ENCODE assay signal across 8 mouse cellular contexts in the genomic region with DNA sequence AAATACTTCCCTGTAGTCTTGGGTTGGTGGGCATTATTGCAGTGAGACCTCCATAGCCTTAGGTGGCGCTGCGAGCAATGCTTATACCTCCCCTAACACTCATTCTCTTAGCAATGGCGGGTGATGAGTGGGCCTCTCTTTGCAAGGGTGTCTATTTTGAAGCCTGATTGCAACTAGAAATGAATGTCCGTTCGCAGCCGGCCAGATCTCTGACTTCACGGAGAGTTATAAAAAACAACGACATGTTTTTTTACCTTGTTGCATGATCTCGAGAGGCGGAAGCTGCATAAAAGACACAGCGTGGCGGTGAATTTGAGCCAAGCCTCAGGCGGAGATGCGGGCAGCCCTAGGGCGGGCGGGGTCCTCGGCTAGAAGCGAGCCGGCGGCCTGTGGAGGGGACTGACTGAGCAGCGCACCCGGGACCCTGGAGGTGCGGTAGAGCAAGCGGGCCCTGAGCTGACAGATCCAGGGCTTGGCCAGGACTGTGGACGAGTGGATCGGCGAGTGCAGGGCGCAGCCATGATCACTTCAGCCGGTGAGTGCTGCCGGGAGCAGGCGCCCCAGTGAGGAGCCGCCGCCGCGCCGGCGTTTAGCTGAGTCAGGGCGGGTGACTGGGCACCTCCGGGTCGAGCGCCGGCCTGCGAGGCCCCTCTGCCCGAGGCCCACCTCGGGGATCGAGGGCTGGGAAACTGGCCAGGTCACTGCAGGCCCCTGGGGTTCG. TPM values are rescaled to one million over a fixed set of nuclear protein-coding genes. Genes with fewer than 3 reads are reported as not detected.
DNase-seq lines count a peak whose midpoint lies in the region; ATAC-seq and TF ChIP-seq lines count a peak whose summit lies in the region.

TSS of gene Psmd1 (plus strand) at position 117 of the 721 bp plus-strand sequence.

- peak within 1 kb of the TSS; percentile 99 for H3K4me3 ChIP-seq in bone marrow, adult 2 months (replicated peaks; ENCODE audit: control insufficient read depth, low read depth, low read length)
- peak within 1 kb of the TSS; percentile 95 for H3K4me3 ChIP-seq in embryonic facial prominence, embryonic 15.5 days (replicated peaks)
- H3K4me3 ChIP-seq in limb, embryonic 14.5 days (replicated peaks; ENCODE audit: low read length) = peak within 1 kb of the TSS; percentile 98
- peak within 1 kb of the TSS; percentile 84 for H3K4me3 ChIP-seq in midbrain, postnatal 0 days (ENCODE audit: low read depth, low read length)

- peaks cover 3% of the 10 kb centered on the region; the same call in 1 of the 2 replicates for H3K4me1 ChIP-seq in bone marrow, adult 2 months (ENCODE audit: control insufficient read depth, insufficient read depth, low read length)
- peaks cover 9% of the 10 kb centered on the region for H3K4me1 ChIP-seq in embryonic facial prominence, embryonic 15.5 days
- peaks cover 11% of the 10 kb centered on the region for H3K4me1 ChIP-seq in limb, embryonic 14.5 days (ENCODE audit: control insufficient read depth, insufficient read depth, low read length)
- peaks cover 4% of the 10 kb centered on the region for H3K4me1 ChIP-seq in midbrain, postnatal 0 days (ENCODE audit: insufficient read depth, low read length)

- H3K9me3 ChIP-seq in embryonic facial prominence, embryonic 15.5 days (replicated peaks) = no peaks in the 10 kb centered on the region
- no peaks in the 10 kb centered on the region for H3K9me3 ChIP-seq in limb, embryonic 14.5 days (ENCODE audit: control insufficient read depth, low read length)
- no peaks in the 10 kb centered on the region for H3K9me3 ChIP-seq in midbrain, postnatal 0 days (ENCODE audit: low read length)

- TF ChIP-seq CTCF in bone marrow, adult 2 months (IDR thresholded peaks at IDR 0.05; ENCODE audit: control insufficient read depth, insufficient read depth, low read length) = peak; percentile 86
- TF ChIP-seq CTCF in midbrain, postnatal 0 days (IDR thresholded peaks at IDR 0.05) = peak; percentile 94

- WGBS in bone marrow, adult 2 months = under 1% methylated on average over 47 of the region's 47 CpGs
- WGBS in embryonic facial prominence, embryonic 15.5 days = under 1% methylated on average over 47 of the region's 47 CpGs
- under 1% methylated on average over 27 of the region's 47 CpGs for WGBS in limb, embryonic 14.5 days
- under 1% methylated on average over 43 of the region's 47 CpGs for WGBS in midbrain, postnatal 0 days

- DNase-seq in 416B (ENCODE audit: low read depth) = peak; percentile 97
- peak; percentile 91 for DNase-seq in heart, adult 8-10 months (ENCODE audit: low spot score)
- peak; percentile 94 for DNase-seq in kidney, adult 9 months
- peak; percentile 96 for DNase-seq in limb, embryonic 14.5 days (ENCODE audit: low spot score)
- DNase-seq in midbrain, postnatal 0 days (ENCODE audit: low spot score) = peak; percentile 96
- DNase-seq in spleen, postnatal 14 days (ENCODE audit: low spot score in 2 of 2) = peak; percentile 83 to 90

- no peaks in the 10 kb centered on the region for H3K36me3 ChIP-seq in embryonic facial prominence, embryonic 15.5 days
- H3K36me3 ChIP-seq in limb, embryonic 14.5 days (ENCODE audit: control insufficient read depth, insufficient read depth, low read length) = no peaks in the 10 kb centered on the region
- no peaks in the 10 kb centered on the region for H3K36me3 ChIP-seq in midbrain, postnatal 0 days (ENCODE audit: insufficient read depth, low read length)

- H3K4me2 ChIP-seq in embryonic facial prominence, embryonic 15.5 days (replicated peaks) = peak within 1 kb of the TSS; percentile 81
- peak within 1 kb of the TSS; percentile 63 for H3K4me2 ChIP-seq in limb, embryonic 14.5 days (replicated peaks; ENCODE audit: low read depth, low read length, severe bottlenecking)
- H3K4me2 ChIP-seq in midbrain, postnatal 0 days (ENCODE audit: low read depth, low read length, poor library complexity, severe bottlenecking) = peak within 1 kb of the TSS; percentile 75

- peak; percentile 92 for ATAC-seq in embryonic facial prominence, embryonic 15.5 days (ENCODE audit: insufficient number of reproducible peaks, low FRiP score, low TSS enrichment, low read depth)
- ATAC-seq in limb, embryonic 14.5 days (ENCODE audit: low FRiP score, low read depth) = peak; percentile 97
- peak; percentile 93 for ATAC-seq in midbrain, postnatal 0 days (ENCODE audit: low FRiP score)

- peak within 1 kb of the TSS; percentile 78 for H3K27ac ChIP-seq in bone marrow, adult 2 months (ENCODE audit: control insufficient read depth, insufficient read depth, low read depth, low read length, poor library complexity)
- peak within 1 kb of the TSS; percentile 78 for H3K27ac ChIP-seq in embryonic facial prominence, embryonic 15.5 days (replicated peaks)
- peak within 1 kb of the TSS; percentile 74 for H3K27ac ChIP-seq in limb, embryonic 14.5 days (replicated peaks; ENCODE audit: low read depth, low read length)
- H3K27ac ChIP-seq in midbrain, postnatal 0 days (ENCODE audit: low read depth, low read length) = peak within 1 kb of the TSS; percentile 81

- TF ChIP-seq POLR2A in bone marrow, adult 2 months (IDR thresholded peaks at IDR 0.05; ENCODE audit: borderline replicate concordance, control insufficient read depth, low read depth, low read length) = peak; percentile 78; the same call in 1 of the 2 replicates
- TF ChIP-seq POLR2A in limb, embryonic 14.5 days (IDR thresholded peaks at IDR 0.05; ENCODE audit: borderline replicate concordance, extremely low read depth, insufficient read depth, insufficient read length) = 0 out of 2 replicates have a peak, but pooled peaks have one; percentile 51

- peak within 1 kb of the TSS; percentile 98 for H3K9ac ChIP-seq in embryonic facial prominence, embryonic 15.5 days
- peak within 1 kb of the TSS; percentile 97 for H3K9ac ChIP-seq in limb, embryonic 14.5 days (ENCODE audit: low read depth, low read length, severe bottlenecking)
- peak within 1 kb of the TSS; percentile 93 for H3K9ac ChIP-seq in midbrain, postnatal 0 days (replicated peaks; ENCODE audit: low read length, poor library complexity, severe bottlenecking)

- no peaks in the 10 kb centered on the region for H3K27me3 ChIP-seq in embryonic facial prominence, embryonic 15.5 days
- H3K27me3 ChIP-seq in limb, embryonic 14.5 days (ENCODE audit: control insufficient read depth, insufficient read depth, low read length) = no peaks in the 10 kb centered on the region
- H3K27me3 ChIP-seq in midbrain, postnatal 0 days (ENCODE audit: insufficient read depth, low read length) = no peaks in the 10 kb centered on the region

RNA-seq across cellular contexts. Expression of gene Psmd1, which starts in this region (rescaled TPM):
- polyA plus RNA-seq in bone marrow, adult 2 months (2011; ENCODE audit: insufficient read depth, insufficient read length, low replicate concordance, missing spikeins) = 26.6 and 36.4 TPM in 2 replicates
- 146 and 149 TPM in 2 replicates for polyA plus RNA-seq in embryonic facial prominence, embryonic 15.5 days (2015; fragmentation: Nextera tagmentation; extraction: Ambion mirVana)
- total RNA-seq in heart, adult 8-10 months (2022) = 100 to 1,000 TPM in 3 of 4 experiments, 10 to 100 TPM in 1; 95.7 to 115 (median 109) TPM
- 73.2 and 79.2 TPM in 2 replicates for polyA plus RNA-seq in limb, embryonic 14.5 days (2012; rRNA removed)
- 157 and 161 TPM in 2 replicates for polyA plus RNA-seq in limb, embryonic 14.5 days (2014; fragmentation: Nextera tagmentation; extraction: Ambion mirVana)
- 91.5 and 103 TPM in 2 replicates for total RNA-seq in midbrain, postnatal 0 days (2014; rRNA removed)
- 193 and 195 TPM in 2 replicates for polyA plus RNA-seq in midbrain, postnatal 0 days (2015; fragmentation: Nextera tagmentation; extraction: Ambion mirVana)

Comparison
In these comparisons a context has a peak if more than half of its experiments do, and no peak if none do; other contexts are left out.
1. Peak in every context shown above with its lines: DNase-seq, ATAC-seq, H3K4me3 ChIP-seq and H3K27ac ChIP-seq.